Mouse (Mus musculus): Measurements from ENCODE around the gene Cdc14b. TPM values are rescaled to one million over a fixed set of nuclear protein-coding genes. Genes with fewer than 3 reads are reported as not detected.

Cdc14b gene
- 20.7 and 26.1 TPM in 2 replicates for polyA plus RNA-seq (2015; fragmentation: Nextera tagmentation; extraction: Ambion mirVana)

- no peak within 1 kb of the TSS for H3K27ac ChIP-seq
- H3K9ac ChIP-seq, result peak within 1 kb of the TSS; percentile 84
- ATAC-seq (ENCODE audit: insufficient number of reproducible peaks, insufficient read depth, low FRiP score, low TSS enrichment, low read depth), result peak; percentile 95
- peak within 1 kb of the TSS; percentile 85 for H3K4me3 ChIP-seq
- peaks cover 11% of the 10 kb centered on the region; the same call in 1 of the 2 replicates for H3K4me1 ChIP-seq
- H3K9me3 ChIP-seq, result no peaks in the 10 kb centered on the region
- peak within 1 kb of the TSS; percentile 98 for H3K4me2 ChIP-seq
- no peaks in the 10 kb centered on the region for H3K27me3 ChIP-seq
- no peaks in the 10 kb centered on the region for H3K36me3 ChIP-seq
- under 1% methylated on average over 57 of the region's 57 CpGs for WGBS
Measured at GRCm38 (mm10) chr13:64274879-64275753, at the start of gene Cdc14b. Cdc14b (minus strand) TSS chr13:64275290.

- Histone ChIP-seq H3K36me3 (no peaks in the 10 kb centered on the region), H3K27ac (no peak overlapping the region), H3K4me2 (no peak overlapping the region), H3K9ac (no peak overlapping the region), H3K4me3 (no peak overlapping the region), H3K4me1 (no peaks in the 10 kb centered on the region), H3K9me3 (no peaks in the 10 kb centered on the region), H3K27me3 (no peaks in the 10 kb centered on the region)
- no peak for ATAC-seq (ENCODE audit: insufficient number of reproducible peaks, insufficient read depth, low FRiP score, low TSS enrichment, low read depth)
- WGBS, result 79% methylated on average over 8 of the region's 8 CpGs
Measured at GRCm38 (mm10) chr13:64322561-64323281, 47.6 kb upstream of the Cdc14b start.

- H3K9me3 ChIP-seq, result no peaks in the 10 kb centered on the region
- WGBS, result 78% methylated on average over 8 of the region's 8 CpGs
- no peak overlapping the region for H3K9ac ChIP-seq
- ATAC-seq (ENCODE audit: insufficient number of reproducible peaks, insufficient read depth, low FRiP score, low TSS enrichment, low read depth), result no peak
- no peaks in the 10 kb centered on the region for H3K36me3 ChIP-seq
- H3K4me1 ChIP-seq, result no peaks in the 10 kb centered on the region
- no peak overlapping the region for H3K27ac ChIP-seq
- H3K4me2 ChIP-seq, result no peak overlapping the region
- H3K4me3 ChIP-seq, result no peak overlapping the region
- no peaks in the 10 kb centered on the region for H3K27me3 ChIP-seq
Measured at GRCm38 (mm10) chr13:64320334-64320733, 45.2 kb upstream of the Cdc14b start.

GRCm38 (mm10) chr13:64319782-64320181 lies 44.7 kb upstream of the Cdc14b start:
- Histone ChIP-seq H3K4me1 (no peaks in the 10 kb centered on the region), H3K27me3 (no peaks in the 10 kb centered on the region), H3K9me3 (no peaks in the 10 kb centered on the region), H3K4me2 (no peak overlapping the region), H3K27ac (no peak overlapping the region), H3K36me3 (no peaks in the 10 kb centered on the region), H3K9ac (no peak overlapping the region), H3K4me3 (no peak overlapping the region)
- no peak for ATAC-seq (ENCODE audit: insufficient number of reproducible peaks, insufficient read depth, low FRiP score, low TSS enrichment, low read depth)

- no peak overlapping the region for H3K4me2 ChIP-seq
- no peaks in the 10 kb centered on the region for H3K36me3 ChIP-seq
- no peaks in the 10 kb centered on the region for H3K4me1 ChIP-seq
- H3K27me3 ChIP-seq, result no peaks in the 10 kb centered on the region
- 81% methylated on average over 2 of the region's 2 CpGs for WGBS
- no peak overlapping the region for H3K4me3 ChIP-seq
- H3K9me3 ChIP-seq, result no peaks in the 10 kb centered on the region
- no peak overlapping the region for H3K27ac ChIP-seq
- no peak for ATAC-seq (ENCODE audit: insufficient number of reproducible peaks, insufficient read depth, low FRiP score, low TSS enrichment, low read depth)
- H3K9ac ChIP-seq, result no peak overlapping the region
Measured at GRCm38 (mm10) chr13:64318355-64318754, 43.3 kb upstream of the Cdc14b start.

- no peak for ATAC-seq (ENCODE audit: insufficient number of reproducible peaks, insufficient read depth, low FRiP score, low TSS enrichment, low read depth)
- WGBS, result under 1% methylated on average over 3 of the region's 3 CpGs
- no peak overlapping the region for H3K27ac ChIP-seq
- peaks cover 13% of the 10 kb centered on the region for H3K4me1 ChIP-seq
- no peak overlapping the region for H3K4me3 ChIP-seq
- H3K36me3 ChIP-seq, result no peaks in the 10 kb centered on the region
- H3K9me3 ChIP-seq, result no peaks in the 10 kb centered on the region
- no peak overlapping the region for H3K4me2 ChIP-seq
- no peaks in the 10 kb centered on the region for H3K27me3 ChIP-seq
- no peak overlapping the region for H3K9ac ChIP-seq
Measured at GRCm38 (mm10) chr13:64315483-64316050, 40.5 kb upstream of the Cdc14b start.

GRCm38 (mm10) chr13:64314041-64314440 lies 39.0 kb upstream of the Cdc14b start:
- WGBS, result 66% methylated on average over 3 of the region's 3 CpGs
- no peak for ATAC-seq (ENCODE audit: insufficient number of reproducible peaks, insufficient read depth, low FRiP score, low TSS enrichment, low read depth)

GRCm38 (mm10) chr13:64312916-64313289 lies 37.8 kb upstream of the Cdc14b start:
- Histone ChIP-seq H3K27me3 (no peaks in the 10 kb centered on the region), H3K4me2 (peak overlapping the region; percentile 62), H3K9me3 (no peaks in the 10 kb centered on the region), H3K4me3 (peak overlapping the region; percentile 74), H3K36me3 (peaks cover 4% of the 10 kb centered on the region; the same call in 1 of the 2 replicates), H3K9ac (peak overlapping the region; percentile 81; the same call in 1 of the 2 replicates), H3K27ac (no peak overlapping the region; the same call in 1 of the 2 replicates), H3K4me1 (peaks cover 16% of the 10 kb centered on the region)
- 3% methylated on average over 2 of the region's 2 CpGs for WGBS
- ATAC-seq (ENCODE audit: insufficient number of reproducible peaks, insufficient read depth, low FRiP score, low TSS enrichment, low read depth), result peak; percentile 17; the same call in 1 of the 2 replicates

More at GRCm38 (mm10) chr13:64314041-64314440, 39.0 kb upstream of the Cdc14b start:
- Histone ChIP-seq H3K4me3 (no peak overlapping the region), H3K9me3 (no peaks in the 10 kb centered on the region), H3K4me2 (no peak overlapping the region), H3K27me3 (no peaks in the 10 kb centered on the region), H3K9ac (no peak overlapping the region), H3K4me1 (peaks cover 16% of the 10 kb centered on the region), H3K36me3 (no peaks in the 10 kb centered on the region), H3K27ac (no peak overlapping the region)

GRCm38 (mm10) chr13:64312024-64312915 lies 37.2 kb upstream of the Cdc14b start, which contains the start of gene Aaed1:
Aaed1 (minus strand) TSS chr13:64312710.
- peaks cover 16% of the 10 kb centered on the region for H3K4me1 ChIP-seq
- WGBS, result under 1% methylated on average over 73 of the region's 74 CpGs
- peak within 1 kb of the TSS; percentile 81 for H3K9ac ChIP-seq
- H3K36me3 ChIP-seq, result peaks cover 6% of the 10 kb centered on the region; the same call in 1 of the 2 replicates
- peak within 1 kb of the TSS; percentile 62 for H3K4me2 ChIP-seq
- ATAC-seq (ENCODE audit: insufficient number of reproducible peaks, insufficient read depth, low FRiP score, low TSS enrichment, low read depth), result peak; percentile 89
- no peaks in the 10 kb centered on the region for H3K9me3 ChIP-seq
- H3K27ac ChIP-seq, result peak within 1 kb of the TSS; percentile 87
- H3K4me3 ChIP-seq, result peak within 1 kb of the TSS; percentile 74
- H3K27me3 ChIP-seq, result no peaks in the 10 kb centered on the region

GRCm38 (mm10) chr13:64311266-64311665 lies 36.2 kb upstream of the Cdc14b start:
- Histone ChIP-seq H3K9me3 (no peaks in the 10 kb centered on the region), H3K4me3 (peak overlapping the region; percentile 74), H3K4me1 (peaks cover 16% of the 10 kb centered on the region), H3K4me2 (peak overlapping the region; percentile 62), H3K27me3 (no peaks in the 10 kb centered on the region), H3K9ac (no peak overlapping the region), H3K27ac (no peak overlapping the region), H3K36me3 (peaks cover 9% of the 10 kb centered on the region; the same call in 1 of the 2 replicates)
- ATAC-seq (ENCODE audit: insufficient number of reproducible peaks, insufficient read depth, low FRiP score, low TSS enrichment, low read depth), result no peak
- WGBS, result 74% methylated on average over 1 of the region's 1 CpGs
